Mouse (Mus musculus): ENCODE measurements around the gene Adig. TPM values are rescaled to one million over a fixed set of nuclear protein-coding genes. Genes with fewer than 3 reads are reported as not detected.

The Adig gene
- polyA plus RNA-seq, 2 experiments = not detected

DNA sequence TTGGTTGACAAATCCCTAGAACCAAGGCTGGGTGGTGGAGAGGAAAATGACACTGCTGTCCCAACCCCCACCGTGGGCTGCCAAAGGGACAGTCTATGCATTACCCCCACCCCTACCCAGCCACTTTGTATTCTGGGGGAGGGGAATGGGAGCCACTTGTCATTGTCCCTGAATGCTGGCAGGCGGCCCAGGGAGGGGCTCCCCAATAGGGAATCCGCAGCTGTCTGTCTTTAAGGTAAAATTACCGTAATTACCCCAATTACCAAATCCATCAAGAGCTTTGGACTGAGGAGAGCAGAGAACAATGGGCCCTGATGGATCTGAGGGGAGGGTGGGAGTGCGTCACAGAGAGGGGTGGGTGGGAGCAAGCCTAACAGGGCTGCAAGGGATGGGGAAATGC lies 54.3 kb downstream of the Adig start:
- DNase-seq (ENCODE audit: low read depth in 3 of 3, low spot score in 3 of 3) (no peak), ATAC-seq (ENCODE audit: insufficient read depth) (no peak)
- no peaks in the 10 kb centered on the region for H3K36me3 ChIP-seq (replicated peaks; ENCODE audit: control insufficient read depth, insufficient read depth, low read depth)
- H3K9me3 ChIP-seq (ENCODE audit: control insufficient read depth, low read length) = no peaks in the 10 kb centered on the region
- no peak overlapping the region for H3K27ac ChIP-seq
- no peak overlapping the region for H3K4me3 ChIP-seq (ENCODE audit: insufficient read depth in 1 of 2, low read depth in 2 of 2, low read length in 2 of 2)
- H3K4me1 ChIP-seq (replicated peaks; ENCODE audit: control insufficient read depth in 2 of 2, insufficient read depth in 2 of 2, low read length in 1 of 2) = no peaks in the 10 kb centered on the region
- no peak overlapping the region for H3K9ac ChIP-seq (replicated peaks)
- peaks cover 19% of the 10 kb centered on the region for H3K27me3 ChIP-seq (ENCODE audit: control insufficient read depth, insufficient read depth, low read length)
- no peak for TF ChIP-seq EP300 (IDR thresholded peaks at IDR 0.05; ENCODE audit: low read depth)
- no peak for TF ChIP-seq CTCF (IDR thresholded peaks at IDR 0.05; ENCODE audit: low read depth)
- H3K4me2 ChIP-seq (ENCODE audit: low read depth) = no peak overlapping the region
- 15% methylated on average over 5 of the region's 5 CpGs for WGBS (ENCODE audit: insufficient replicate concordance)

Other genes with a start within 250 kb of the Adig start
- gene Bpi, start 244.5 kb upstream of the Adig start, polyA plus RNA-seq (2012; rRNA removed) = not detected in 2 replicates
- not detected in 2 replicates for gene Bpi, start 244.5 kb upstream of the Adig start, polyA plus RNA-seq (2014; fragmentation: Nextera tagmentation; extraction: Ambion mirVana)
- 22.9 and 26.4 TPM in 2 replicates for gene Lbp, start 196.1 kb upstream of the Adig start, polyA plus RNA-seq (2012; rRNA removed)
- gene Lbp, start 196.1 kb upstream of the Adig start, polyA plus RNA-seq (2014; fragmentation: Nextera tagmentation; extraction: Ambion mirVana) = 31.6 and 33.5 TPM in 2 replicates
- gene Snhg11, start 127.0 kb upstream of the Adig start, polyA plus RNA-seq (2012; rRNA removed) = 2.0 and 2.4 TPM in 2 replicates
- gene Snhg11, start 127.0 kb upstream of the Adig start, polyA plus RNA-seq (2014; fragmentation: Nextera tagmentation; extraction: Ambion mirVana) = 0.42 and 0.63 TPM in 2 replicates
- gene Ralgapb, start 92.8 kb upstream of the Adig start, polyA plus RNA-seq (2012; rRNA removed) = 3.4 and 4.7 TPM in 2 replicates
- gene Ralgapb, start 92.8 kb upstream of the Adig start, polyA plus RNA-seq (2014; fragmentation: Nextera tagmentation; extraction: Ambion mirVana) = 5.5 and 5.6 TPM in 2 replicates
- 0.03 TPM in 1 of 2 replicates, not detected in the other for gene Arhgap40, start 10.2 kb downstream of the Adig start, polyA plus RNA-seq (2012; rRNA removed)
- gene Arhgap40, start 10.2 kb downstream of the Adig start, polyA plus RNA-seq (2014; fragmentation: Nextera tagmentation; extraction: Ambion mirVana) = not detected in 2 replicates
- gene Slc32a1, start 108.2 kb downstream of the Adig start, polyA plus RNA-seq (2012; rRNA removed) = 0.01 and 0.05 TPM in 2 replicates
- not detected in 2 replicates for gene Slc32a1, start 108.2 kb downstream of the Adig start, polyA plus RNA-seq (2014; fragmentation: Nextera tagmentation; extraction: Ambion mirVana)
- 2.9 and 3.6 TPM in 2 replicates for gene Actr5, start 122.3 kb downstream of the Adig start, polyA plus RNA-seq (2012; rRNA removed)
- 4.9 and 5.9 TPM in 2 replicates for gene Actr5, start 122.3 kb downstream of the Adig start, polyA plus RNA-seq (2014; fragmentation: Nextera tagmentation; extraction: Ambion mirVana)
- 0.30 and 0.31 TPM in 2 replicates for gene Ppp1r16b, start 162.8 kb downstream of the Adig start, polyA plus RNA-seq (2012; rRNA removed)
- gene Ppp1r16b, start 162.8 kb downstream of the Adig start, polyA plus RNA-seq (2014; fragmentation: Nextera tagmentation; extraction: Ambion mirVana) = 0.74 and 0.76 TPM in 2 replicates